Mouse (Mus musculus): ENCODE measurements around the gene Tiprl.

Tiprl gene

GRCm38 (mm10) chr1:165236321-165237298 is at the start of gene Tiprl:
TSS of gene Tiprl (minus strand) at chr1:165236996.
- peak; percentile 91 to 92 for DNase-seq (ENCODE audit: low read depth in 1 of 2, low spot score in 2 of 2)

GRCm38 (mm10) chr1:165284096-165284495 is 47.3 kb upstream of the Tiprl start:
- no peak for DNase-seq (ENCODE audit: low read depth in 1 of 2, low spot score in 2 of 2)

DNA sequence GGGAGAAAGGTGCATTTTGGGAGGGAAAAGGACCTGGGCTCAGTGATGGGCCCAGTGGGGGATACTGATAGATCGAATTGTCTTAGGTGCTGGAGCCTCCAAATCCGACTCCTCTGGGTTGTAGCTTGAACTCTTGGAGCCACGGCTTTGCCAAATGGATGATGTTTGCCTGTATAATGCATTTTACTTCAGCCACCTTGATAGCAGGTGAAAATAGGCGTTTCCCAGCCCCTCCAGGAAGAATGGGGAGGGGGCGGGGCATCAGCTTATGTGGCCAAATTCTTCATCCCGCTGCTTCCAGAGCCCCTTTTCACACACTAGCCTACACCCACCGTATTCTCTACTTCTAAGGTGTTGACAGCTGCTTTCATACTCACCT is 46.2 kb upstream of the Tiprl start:
- DNase-seq (ENCODE audit: low read depth in 1 of 2, low spot score in 2 of 2), result no peak

GRCm38 (mm10) chr1:165282222-165282966 is 45.6 kb upstream of the Tiprl start:
- no peak for DNase-seq (ENCODE audit: low read depth in 1 of 2, low spot score in 2 of 2)

- no peak for DNase-seq (ENCODE audit: low read depth in 1 of 2, low spot score in 2 of 2)
Measured at GRCm38 (mm10) chr1:165281351-165282221, 44.8 kb upstream of the Tiprl start.

DNA sequence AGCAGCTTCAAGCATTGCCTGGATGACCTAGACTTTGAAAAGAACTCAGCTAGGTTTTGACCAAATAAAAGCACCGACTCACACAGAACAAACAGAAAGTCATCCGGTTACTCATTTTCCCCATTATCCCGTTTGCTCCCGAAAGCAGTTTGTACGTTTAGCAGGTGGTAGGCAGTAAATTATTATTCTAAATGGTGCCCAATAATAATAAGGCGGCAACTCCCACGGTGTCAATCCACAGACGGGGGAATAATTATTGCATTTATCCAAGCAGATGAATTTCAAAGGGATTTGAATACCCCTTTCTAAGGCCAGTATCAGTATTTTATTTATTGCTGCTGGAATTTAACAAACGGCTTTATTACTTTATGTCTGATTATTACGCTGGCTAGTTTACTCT is 43.9 kb upstream of the Tiprl start:
- DNase-seq (ENCODE audit: low read depth in 1 of 2, low spot score in 2 of 2), result no peak

- DNase-seq (ENCODE audit: low read depth in 1 of 2, low spot score in 2 of 2), result no peak
Measured at GRCm38 (mm10) chr1:165274946-165275345, 38.1 kb upstream of the Tiprl start.

GRCm38 (mm10) chr1:165252027-165252671 is 15.4 kb upstream of the Tiprl start:
- DNase-seq (ENCODE audit: low read depth in 1 of 2, low spot score in 2 of 2), result no peak

DNA sequence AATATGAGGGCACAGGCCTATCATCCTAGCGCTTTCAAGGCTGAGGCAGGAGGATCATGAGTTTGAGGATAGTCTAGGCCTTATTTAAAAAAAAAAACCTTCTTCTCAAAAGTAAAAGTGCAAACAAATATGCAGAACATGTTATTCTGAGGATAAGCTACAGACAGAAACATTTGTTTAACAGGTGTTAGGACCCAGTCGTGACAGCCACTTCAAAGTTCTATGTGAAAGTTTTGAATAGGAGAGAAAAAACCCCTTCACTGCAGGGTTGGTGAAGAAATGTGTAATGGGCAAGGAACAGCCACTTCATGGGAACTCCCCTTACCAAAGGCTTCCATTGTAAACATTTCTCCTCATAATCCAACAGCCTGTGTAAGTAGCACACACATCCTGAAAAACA is 13.8 kb upstream of the Tiprl start:
- DNase-seq (ENCODE audit: low read depth in 1 of 2, low spot score in 2 of 2), result no peak

- no peak for DNase-seq (ENCODE audit: low read depth in 1 of 2, low spot score in 2 of 2)
Measured at GRCm38 (mm10) chr1:165248842-165249241, 12.0 kb upstream of the Tiprl start.

- no peak for DNase-seq (ENCODE audit: low read depth in 1 of 2, low spot score in 2 of 2)
Measured at GRCm38 (mm10) chr1:165247788-165248187, 11.0 kb upstream of the Tiprl start.

DNA sequence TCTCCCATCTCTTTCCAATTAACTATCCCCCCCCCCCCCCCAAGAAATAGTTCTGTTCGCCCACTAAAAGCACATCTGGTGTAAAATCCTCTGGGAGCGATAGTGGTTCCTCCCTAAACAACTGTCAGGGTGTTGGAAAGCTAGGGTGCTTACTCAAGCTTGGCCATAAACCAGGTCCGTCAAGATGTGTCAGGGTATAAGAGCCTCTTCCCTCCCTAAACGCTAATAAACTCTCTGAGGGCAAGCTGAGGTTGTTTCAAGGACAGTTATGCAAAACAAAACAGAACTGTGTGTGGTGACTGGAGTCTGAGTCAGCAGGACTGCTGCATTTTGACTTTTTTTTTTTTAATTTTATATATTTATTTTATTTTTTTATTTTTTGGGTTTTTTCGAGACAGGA is 10.3 kb upstream of the Tiprl start:
- DNase-seq (ENCODE audit: low read depth in 1 of 2, low spot score in 2 of 2), result no peak

DNA sequence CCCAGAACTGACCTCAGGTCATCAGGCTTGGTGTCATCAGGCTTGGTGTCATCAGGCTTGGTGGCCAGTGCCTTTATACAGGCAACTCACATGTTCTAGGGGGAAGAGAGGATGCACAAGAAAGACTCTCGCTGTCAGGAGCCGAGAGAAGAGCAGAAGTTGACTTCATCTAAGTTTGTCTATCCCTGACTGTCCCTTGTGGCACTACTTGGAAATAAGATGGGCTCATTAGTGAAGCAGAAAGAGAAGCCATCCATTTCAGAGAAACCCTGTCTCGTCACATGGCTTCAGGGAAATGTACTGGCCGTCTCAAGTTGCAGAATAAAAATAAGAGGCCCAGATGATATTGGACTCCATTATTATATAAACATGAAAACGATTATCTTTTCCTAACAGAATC is 9.8 kb upstream of the Tiprl start:
- no peak for DNase-seq (ENCODE audit: low read depth in 1 of 2, low spot score in 2 of 2)

DNA sequence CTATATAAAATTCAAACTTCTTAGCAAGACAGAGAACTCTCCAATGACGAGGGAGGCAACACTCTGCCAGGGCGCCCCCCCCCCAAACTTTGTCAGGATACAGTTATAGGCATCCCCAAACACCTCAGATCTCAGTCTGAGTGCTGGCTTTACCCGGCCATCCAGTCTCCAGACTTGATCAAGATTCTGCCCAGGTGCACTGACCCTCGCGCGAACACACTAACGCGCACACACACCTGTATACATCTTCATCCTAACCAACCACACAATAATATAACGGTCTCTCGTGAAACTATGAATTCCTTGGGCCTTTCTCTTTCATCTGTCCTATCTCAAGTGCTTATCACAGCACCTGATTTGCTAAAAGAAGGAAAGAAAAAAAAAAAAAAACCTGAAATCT is 950 bp downstream of the Tiprl start:
- no peak for DNase-seq (ENCODE audit: low read depth in 1 of 2, low spot score in 2 of 2)

GRCm38 (mm10) chr1:165233806-165234205 is 3.0 kb downstream of the Tiprl start:
- no peak for DNase-seq (ENCODE audit: low read depth in 1 of 2, low spot score in 2 of 2)

DNA sequence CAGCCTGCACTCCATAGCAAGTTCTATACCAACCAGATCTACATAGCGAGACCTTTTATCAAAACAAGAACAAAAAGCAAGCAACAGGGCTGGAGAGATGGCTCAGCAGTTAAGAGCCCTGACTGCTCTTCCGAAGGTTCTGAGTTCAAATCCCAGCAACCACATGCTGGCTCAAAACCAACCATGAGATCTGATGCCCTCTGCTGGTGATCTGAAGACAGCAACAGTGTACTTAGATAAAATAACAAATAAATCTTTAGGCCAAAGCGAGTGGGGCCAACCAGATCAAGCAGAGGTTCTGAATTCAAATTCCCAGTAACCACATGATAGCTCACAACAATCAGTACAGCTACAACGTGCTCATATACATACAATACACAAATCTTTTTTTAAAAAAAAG is 6.1 kb downstream of the Tiprl start:
- no peak for DNase-seq (ENCODE audit: low read depth in 1 of 2, low spot score in 2 of 2)

DNA sequence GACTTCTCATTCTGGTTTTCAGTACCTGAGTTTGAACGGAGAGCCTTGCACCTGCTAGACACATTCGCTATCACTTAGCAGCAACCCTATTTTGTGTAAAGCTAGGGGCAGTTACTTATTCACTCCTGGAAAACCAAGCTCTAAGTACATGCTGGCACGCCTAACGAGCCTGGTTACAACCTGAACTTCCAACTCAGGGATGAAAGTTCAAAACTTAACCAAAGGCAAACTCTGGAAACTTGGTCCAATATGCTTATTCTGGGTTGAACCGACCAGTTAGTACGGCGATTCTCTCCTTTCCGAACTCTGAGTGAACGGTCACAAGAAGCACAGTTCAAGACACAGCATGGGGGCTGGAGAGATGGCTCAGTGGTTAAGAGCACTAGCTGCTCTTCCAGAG is 7.2 kb downstream of the Tiprl start:
- no peak for DNase-seq (ENCODE audit: low read depth in 1 of 2, low spot score in 2 of 2)

DNA sequence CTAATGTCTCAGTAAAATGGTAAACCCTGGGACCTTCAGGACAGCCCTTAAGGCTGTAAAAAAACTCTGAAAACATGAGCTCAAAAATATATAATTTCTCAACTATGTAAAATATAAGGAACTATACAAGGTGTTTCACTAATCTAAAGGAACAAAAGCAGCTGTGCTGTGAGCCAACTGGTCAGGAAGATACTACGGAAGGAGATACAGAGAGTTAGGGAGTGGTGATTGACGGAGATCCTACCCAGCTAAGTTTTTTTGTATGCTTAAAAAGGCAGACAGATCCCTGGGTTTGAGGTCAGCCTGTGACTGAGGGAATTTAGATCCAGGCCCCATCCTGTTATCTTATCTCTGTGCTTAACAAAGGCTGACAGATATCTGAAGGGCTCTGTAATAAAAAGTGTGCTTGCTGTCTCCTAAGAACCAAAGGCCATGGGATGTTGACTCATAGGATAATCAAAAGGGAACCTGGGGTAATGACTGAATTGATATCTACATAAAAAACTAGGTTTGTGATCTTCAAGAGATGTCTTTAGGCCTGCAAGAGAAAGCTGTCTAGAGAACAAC is 19.7 kb downstream of the Tiprl start:
- DNase-seq (ENCODE audit: low read depth in 1 of 2, low spot score in 2 of 2), result no peak

DNA sequence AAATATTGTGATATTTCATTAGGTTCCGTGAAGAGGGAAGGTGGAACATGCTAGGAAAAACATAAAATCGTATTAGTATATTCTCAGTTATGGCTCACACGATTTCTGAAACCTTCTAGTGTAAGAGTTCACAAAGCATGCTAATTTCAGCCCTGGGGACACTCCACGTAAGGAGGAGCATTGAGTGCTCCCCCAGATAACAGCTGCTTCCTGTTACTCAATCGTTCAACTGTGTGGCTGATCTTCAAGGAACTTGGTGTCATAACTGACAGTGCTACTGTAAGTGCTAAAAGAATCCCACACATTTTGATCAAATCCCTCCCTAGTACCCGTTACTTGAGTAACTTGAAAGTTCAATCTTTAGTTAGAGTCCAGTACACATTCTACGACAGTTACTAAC is 21.0 kb downstream of the Tiprl start:
- DNase-seq (ENCODE audit: low read depth in 1 of 2, low spot score in 2 of 2), result no peak

DNA sequence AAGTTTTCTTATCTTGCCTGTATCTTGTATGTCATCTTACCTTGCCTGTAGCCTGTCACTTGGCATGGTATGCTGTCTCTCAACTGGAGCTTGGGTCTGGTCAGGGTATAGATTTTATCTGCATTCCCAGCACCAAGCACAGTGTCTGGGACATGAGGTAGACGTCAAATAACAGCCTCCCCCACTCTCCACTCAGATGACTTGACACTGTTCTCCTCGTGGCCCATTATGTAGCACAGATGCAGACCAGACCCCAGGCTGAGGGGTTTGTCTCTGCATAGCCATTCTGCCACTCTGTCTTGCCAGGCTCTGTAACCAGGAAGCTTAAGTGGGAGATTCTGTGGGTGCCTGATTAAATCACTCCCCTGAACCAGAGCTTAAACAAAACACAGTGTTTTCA is 31.2 kb downstream of the Tiprl start:
- no peak for DNase-seq (ENCODE audit: low read depth in 1 of 2, low spot score in 2 of 2)
